Mouse (Mus musculus): Measurements from ENCODE around the gene Camk2n2.

Gene Camk2n2

GRCm38 (mm10) chr16:20610501-20611356, 10.4 kb downstream of the Camk2n2 start:
- peak; percentile 75 to 80 for DNase-seq

DNA sequence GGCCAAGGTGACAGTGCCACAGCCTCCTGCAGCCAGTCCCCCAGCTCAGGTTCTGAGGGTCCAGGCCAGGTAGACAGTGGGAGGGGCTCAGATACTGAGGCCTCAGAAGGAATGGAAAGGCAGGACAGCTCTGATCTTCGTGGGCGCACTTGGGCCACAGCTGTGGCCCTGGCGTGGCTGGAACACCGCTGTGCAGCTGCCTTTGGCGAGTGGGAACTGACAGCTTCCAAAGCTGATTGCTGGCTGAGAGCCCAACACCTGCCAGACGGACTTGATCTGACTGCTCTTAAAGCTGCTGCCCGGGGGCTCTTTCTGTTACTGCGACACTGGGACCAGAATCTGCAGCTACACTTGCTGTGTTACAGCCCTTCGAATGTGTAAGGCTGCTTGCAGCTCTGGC, 16.4 kb downstream of the Camk2n2 start:
- no peak for DNase-seq

GRCm38 (mm10) chr16:20600511-20600910, 20.6 kb downstream of the Camk2n2 start:
- DNase-seq = no peak

DNA sequence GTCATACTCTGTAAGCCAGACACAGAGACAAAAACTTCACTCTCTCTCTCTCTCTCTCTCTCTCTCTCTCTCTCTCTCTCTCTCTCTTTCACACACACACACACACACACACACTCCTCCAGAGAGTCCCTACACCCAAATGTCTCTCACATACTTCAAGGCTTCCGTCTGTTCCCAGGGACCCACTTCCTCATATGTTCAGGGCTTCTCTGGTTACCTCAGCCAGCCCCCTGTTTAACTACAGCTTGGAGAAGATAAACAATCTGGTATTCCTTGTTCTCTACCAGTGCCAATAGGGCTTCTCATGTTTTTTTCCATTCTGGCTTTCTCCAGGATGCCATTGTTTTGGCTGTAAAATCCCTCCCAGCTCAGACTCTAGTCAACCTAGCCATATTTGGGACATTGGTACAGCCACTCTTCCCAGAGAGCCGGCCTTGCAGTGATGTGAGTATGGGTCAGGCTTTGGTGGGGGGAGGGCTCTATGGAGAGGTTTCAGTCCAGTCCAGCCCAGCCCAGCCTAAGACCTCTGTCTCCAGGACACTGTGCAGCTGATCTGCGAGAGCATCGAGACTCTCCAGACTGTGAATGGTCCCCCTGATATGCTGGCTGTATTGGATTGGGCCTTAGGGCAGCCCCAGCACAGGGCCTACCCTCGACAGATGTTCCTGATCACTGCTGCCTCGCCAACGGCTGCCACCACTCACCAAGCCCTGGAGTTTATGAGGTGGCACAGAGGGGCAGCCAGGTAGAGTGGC, 24.2 kb downstream of the Camk2n2 start:
- DNase-seq = no peak

DNA sequence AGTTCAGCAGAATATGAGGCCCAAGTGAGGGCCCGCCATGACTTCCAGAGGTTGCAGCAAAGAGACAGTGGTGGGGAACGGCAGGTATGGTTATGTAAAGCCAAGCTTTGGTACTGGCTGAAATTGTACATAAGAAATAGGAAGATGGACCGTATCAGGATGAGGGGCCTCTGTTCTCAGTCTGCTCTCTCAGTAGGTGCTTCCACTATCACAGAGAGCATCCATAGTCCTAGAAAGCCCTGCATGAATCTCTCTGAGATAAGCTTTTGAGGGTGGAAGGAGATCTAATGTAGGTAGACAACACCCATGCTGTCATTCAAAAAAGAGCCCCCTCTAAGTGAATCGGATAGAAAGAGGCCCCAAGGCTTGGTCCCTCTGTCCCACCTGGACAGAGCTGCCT, 25.4 kb downstream of the Camk2n2 start:
- DNase-seq = no peak

- no peak for DNase-seq
Observed at GRCm38 (mm10) chr16:20595060-20595673, 25.9 kb downstream of the Camk2n2 start.

- DNase-seq = peak in 1 of 2 experiments; percentile 12
Observed at GRCm38 (mm10) chr16:20591076-20591705, 29.9 kb downstream of the Camk2n2 start.

DNA sequence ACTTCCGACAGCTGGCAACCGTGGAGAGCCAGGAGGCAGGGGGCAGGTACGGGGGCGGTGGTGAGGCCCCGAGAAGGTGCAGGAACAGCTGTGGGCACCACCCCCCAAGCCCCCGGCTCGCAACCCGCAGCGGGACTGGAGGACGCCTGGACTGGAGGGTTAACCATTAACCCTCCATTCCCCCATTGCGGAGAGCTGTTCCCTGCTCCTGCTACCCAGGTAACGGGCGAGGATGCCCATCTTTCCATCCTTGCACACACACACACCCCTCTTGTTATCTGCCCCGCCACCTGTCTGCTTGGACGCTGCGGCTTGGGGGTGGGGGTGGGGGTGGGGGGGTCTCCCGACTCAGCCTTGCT, 30.4 kb downstream of the Camk2n2 start:
- DNase-seq = peak; percentile 11 to 36

GRCm38 (mm10) chr16:20589939-20590679, 31.0 kb downstream of the Camk2n2 start:
- DNase-seq = peak in 1 of 2 experiments; percentile 25

- DNase-seq = no peak
Observed at GRCm38 (mm10) chr16:20589366-20589938, 31.6 kb downstream of the Camk2n2 start, which contains the start of gene Vwa5b2. Gene Vwa5b2 (plus strand): TSS chr16:20589471.
